Mouse (Mus musculus) lung, postnatal 0 days (tissue): Measurements from ENCODE around the gene Pold2.

ENCODE experiments used
- CTCF ChIP-seq: IDR thresholded peaks from 2 replicates; pipeline ENCODE4 v1.5.1; 2016; ENCODE audit warnings: antibody characterized with exemption, mild to moderate bottlenecking
- EP300 ChIP-seq: IDR thresholded peaks from 2 replicates; pipeline ENCODE4 v1.6.1; 2016; ENCODE audit warnings: antibody characterized with exemption, mild to moderate bottlenecking, control low read depth

DNA sequence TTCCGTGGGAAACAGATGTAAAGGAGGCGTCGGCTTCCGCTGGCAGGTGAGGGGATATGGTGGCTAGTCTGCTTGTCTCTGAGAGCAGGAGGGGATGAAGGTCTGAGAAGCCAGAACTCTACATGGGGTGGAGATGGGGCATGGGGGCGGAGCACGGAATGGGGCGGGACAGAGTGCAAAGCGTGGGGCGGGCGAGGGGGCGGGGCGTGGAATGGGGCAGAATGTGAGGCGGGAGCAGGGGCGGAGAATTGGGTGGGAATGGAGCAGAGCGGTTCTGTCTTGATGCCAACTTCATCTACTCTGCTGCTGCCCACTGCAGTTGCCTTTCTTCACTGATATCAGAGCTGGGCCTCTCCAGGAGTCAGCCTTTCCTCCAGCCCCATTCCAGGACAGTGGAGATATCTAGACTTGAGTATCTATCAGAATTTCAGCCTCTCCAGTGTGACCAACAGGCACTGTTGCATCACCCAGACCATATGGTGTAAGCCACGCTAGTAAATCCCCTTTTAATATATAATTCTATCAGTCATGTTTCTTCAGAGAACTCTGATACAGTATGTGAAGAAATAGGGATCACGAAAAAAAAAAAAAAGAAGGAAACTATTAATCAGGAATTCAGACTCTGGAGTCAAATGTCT lies 42.4 kb upstream of the Pold2 start:
- TF ChIP-seq EP300 (no peak), CTCF (no peak)
